Mouse (Mus musculus) neural tube, embryonic 11.5 days (tissue): ENCODE measurements around the gene Iqce. TPM values are rescaled to one million over a fixed set of nuclear protein-coding genes. Genes with fewer than 3 reads are reported as not detected.

ENCODE experiments used
- ATAC-seq: fragments of 200-750 bp; cut with Nextera tagmentation; 2 replicates; pipeline ENCODE4 v1.8.0; 2017; ENCODE audit warnings: moderate number of reproducible peaks, mild to moderate bottlenecking, moderate TSS enrichment, moderate library complexity; ENCODE audit not compliant: insufficient read depth, low FRiP score, low TSS enrichment
- DNase-seq: peaks from one replicate; pipeline ENCODE4 v3.0.0-alpha.2; 2015; ENCODE audit warnings: low spot score
- H3K27ac ChIP-seq: fragments of 300-500 bp; sonication (generic); 2 replicates; pipeline ENCODE4 v1.5.1; 2014; ENCODE audit warnings: low read depth, mild to moderate bottlenecking, low read length
- H3K27me3 ChIP-seq: fragments of 300-500 bp; sonication (generic); 2 replicates; pipeline ENCODE4 v1.6.1; 2014; ENCODE audit warnings: mild to moderate bottlenecking, low read length, mixed read lengths; ENCODE audit not compliant: control insufficient read depth, insufficient read depth
- H3K36me3 ChIP-seq: fragments of 300-500 bp; sonication (generic); 2 replicates; pipeline ENCODE4 v1.6.1; 2014; ENCODE audit warnings: mild to moderate bottlenecking, low read length, moderate library complexity, mixed read lengths; ENCODE audit not compliant: control insufficient read depth, insufficient read depth
- H3K4me1 ChIP-seq: fragments of 300-500 bp; sonication (generic); 2 replicates; pipeline ENCODE4 v1.6.1; 2014; ENCODE audit warnings: low read length, mixed read lengths; ENCODE audit not compliant: control insufficient read depth, insufficient read depth
- H3K4me2 ChIP-seq: fragments of 300-500 bp; sonication (generic); 2 replicates; pipeline ENCODE4 v1.6.1; 2014; ENCODE audit warnings: low read depth, mild to moderate bottlenecking, moderate library complexity
- H3K4me3 ChIP-seq: fragments of 300-500 bp; sonication (generic); 2 replicates; pipeline ENCODE4 v1.5.1; 2014; ENCODE audit warnings: low read depth, low read length
- H3K9ac ChIP-seq: fragments of 300-500 bp; sonication (generic); 2 replicates; pipeline ENCODE4 v1.6.1; 2014; ENCODE audit warnings: mild to moderate bottlenecking, low read length
- H3K9me3 ChIP-seq: fragments of 300-500 bp; sonication (generic); 2 replicates; pipeline ENCODE4 v1.6.1; 2016; ENCODE audit warnings: low read length; ENCODE audit not compliant: control insufficient read depth
- WGBS: fragments of 180-500 bp; shearing (Covaris S2); extraction: QIAGEN DNeasy Blood & Tissue Kit; methylation state at CpG from one replicate; pipeline ENCODE4 v1.1.7; 2014; 5-methylcytosine and 5-hydroxymethylcytosine counted together
- polyA plus RNA-seq: library from polyadenylated mRNA; unstranded; fragments of >200 nt; fragmentation: Nextera tagmentation; extraction: Ambion mirVana; gene quantifications from 2 replicates; pipeline ENCODE4 v1.2.1, GENCODE M21; 2014

Gene Iqce
- polyA plus RNA-seq, 1 experiment from 2014 or later, result 18.3 TPM

DNA sequence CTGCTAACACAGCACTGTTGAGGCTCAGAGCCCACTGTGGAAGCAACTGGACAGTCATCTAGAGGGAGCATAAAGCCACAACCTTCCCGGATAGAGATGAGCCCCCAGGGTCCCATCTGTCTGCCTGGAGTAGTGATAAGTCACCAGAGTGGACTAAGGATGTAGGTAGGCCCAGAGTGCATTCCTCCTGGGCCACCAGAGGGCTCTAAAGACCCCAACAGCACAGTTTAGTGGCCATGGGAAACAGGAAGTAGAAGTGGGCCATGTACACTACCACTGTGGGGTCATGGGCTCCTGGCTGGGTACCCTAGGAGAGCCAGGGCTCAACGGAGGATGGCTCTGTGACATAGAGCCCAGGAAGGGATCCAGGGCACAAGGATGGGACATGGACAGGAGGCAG lies 61.4 kb downstream of the Iqce start:
- H3K27me3 ChIP-seq, result no peaks in the 10 kb centered on the region
- H3K4me3 ChIP-seq, result no peak overlapping the region
- ATAC-seq (no peak), DNase-seq (no peak)
- peaks cover 24% of the 10 kb centered on the region for H3K36me3 ChIP-seq
- no peak overlapping the region for H3K27ac ChIP-seq
- peaks cover 27% of the 10 kb centered on the region for H3K4me1 ChIP-seq
- H3K9ac ChIP-seq, result no peak overlapping the region; the same call in 1 of the 2 replicates
- H3K9me3 ChIP-seq, result no peaks in the 10 kb centered on the region
- 72% methylated on average over 2 of the region's 2 CpGs for WGBS
- no peak overlapping the region for H3K4me2 ChIP-seq

DNA sequence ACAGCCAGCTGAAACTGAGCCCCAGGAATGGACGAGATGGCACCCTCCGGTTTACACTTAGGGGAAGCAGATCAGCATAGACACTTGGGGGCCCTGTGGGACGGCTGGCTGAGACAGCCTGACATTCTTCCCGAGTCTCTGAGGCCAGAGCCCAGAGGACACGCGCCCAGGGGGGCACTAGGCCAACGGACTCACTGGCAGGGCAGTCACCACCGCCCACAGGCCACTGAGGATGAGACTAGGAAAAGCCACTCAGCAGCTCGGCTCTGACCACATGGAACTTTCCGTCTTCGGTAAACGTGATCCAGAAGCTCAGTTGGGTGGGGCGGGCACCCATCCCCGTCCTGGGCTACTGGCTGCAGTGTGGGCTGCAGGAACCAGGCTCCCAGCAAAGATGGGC lies 62.3 kb downstream of the Iqce start:
- Histone ChIP-seq H3K4me1 (peaks cover 21% of the 10 kb centered on the region), H3K4me3 (no peak overlapping the region), H3K27me3 (no peaks in the 10 kb centered on the region), H3K9ac (no peak overlapping the region), H3K27ac (no peak overlapping the region), H3K36me3 (peaks cover 28% of the 10 kb centered on the region), H3K9me3 (no peaks in the 10 kb centered on the region), H3K4me2 (no peak overlapping the region)
- WGBS, result 90% methylated on average over 14 of the region's 14 CpGs
- ATAC-seq, result no peak
- DNase-seq, result no peak

DNA sequence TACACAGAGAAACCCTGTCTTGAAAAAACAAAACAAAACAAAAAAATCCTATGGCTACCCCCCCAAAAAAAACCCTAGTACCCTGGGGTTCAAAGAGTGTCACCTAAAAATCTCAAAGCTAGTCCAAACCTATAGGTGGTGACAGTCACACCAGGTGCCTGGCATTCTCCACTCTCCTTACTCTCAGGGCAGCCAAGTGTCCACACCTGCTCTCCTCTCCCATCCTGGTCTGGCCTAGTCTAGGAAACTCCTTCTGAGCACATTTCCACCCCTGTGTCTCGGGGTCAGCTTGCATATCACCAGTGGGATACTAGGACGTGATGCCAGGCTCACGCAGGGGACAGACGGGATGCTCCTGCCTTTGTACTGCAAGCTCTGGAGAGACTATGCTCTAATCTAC lies 62.9 kb downstream of the Iqce start:
- H3K36me3 ChIP-seq, result peaks cover 30% of the 10 kb centered on the region
- WGBS, result 94% methylated on average over 4 of the region's 4 CpGs
- DNase-seq (no peak), ATAC-seq (no peak)
- no peaks in the 10 kb centered on the region for H3K9me3 ChIP-seq
- H3K9ac ChIP-seq, result no peak overlapping the region
- no peak overlapping the region for H3K27ac ChIP-seq
- no peaks in the 10 kb centered on the region for H3K27me3 ChIP-seq
- H3K4me3 ChIP-seq, result no peak overlapping the region
- no peak overlapping the region for H3K4me2 ChIP-seq
- peaks cover 21% of the 10 kb centered on the region for H3K4me1 ChIP-seq

DNA sequence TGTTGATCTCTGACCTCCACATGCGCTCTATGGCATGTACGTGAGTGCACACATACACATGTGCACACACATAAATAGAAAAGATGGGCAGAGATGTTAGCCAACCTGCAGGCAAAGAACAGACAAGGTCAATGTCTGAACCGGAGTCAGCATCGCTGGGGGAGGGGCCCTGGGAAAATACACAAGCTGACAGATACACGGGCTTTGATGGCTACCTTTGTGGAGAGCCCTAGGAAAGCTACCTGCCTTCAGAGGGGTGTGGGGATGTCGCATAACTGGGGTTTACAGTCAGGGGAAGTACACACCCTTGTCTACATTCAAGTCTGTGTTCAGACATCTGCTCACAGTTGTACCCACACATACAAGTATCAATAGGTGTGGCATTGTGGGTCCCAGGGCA lies 63.7 kb downstream of the Iqce start:
- Histone ChIP-seq H3K4me3 (no peak overlapping the region), H3K27ac (no peak overlapping the region), H3K4me2 (no peak overlapping the region), H3K4me1 (peaks cover 21% of the 10 kb centered on the region), H3K36me3 (peaks cover 31% of the 10 kb centered on the region), H3K9me3 (no peaks in the 10 kb centered on the region), H3K9ac (no peak overlapping the region), H3K27me3 (no peaks in the 10 kb centered on the region)
- 92% methylated on average over 6 of the region's 6 CpGs for WGBS
- ATAC-seq (no peak), DNase-seq (no peak)

DNA sequence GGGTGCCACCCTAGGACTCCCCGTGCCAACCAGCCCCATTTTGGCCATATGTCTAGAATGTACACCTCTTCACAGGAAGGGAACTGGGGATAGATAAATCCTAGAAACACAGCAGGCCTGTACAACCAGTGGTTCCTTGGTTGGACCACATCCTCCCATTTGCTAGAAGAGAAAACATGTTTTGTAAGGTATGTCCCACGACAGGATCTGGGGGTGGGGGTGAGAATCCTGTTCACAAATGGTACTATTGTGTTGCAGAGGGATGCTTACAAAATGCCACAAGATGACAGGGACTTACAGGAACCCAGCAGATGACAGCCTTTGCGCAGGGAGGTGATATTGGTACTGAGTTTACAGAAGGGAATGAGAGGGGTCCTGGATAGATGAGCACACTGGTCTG lies 64.2 kb downstream of the Iqce start:
- peaks cover 21% of the 10 kb centered on the region for H3K4me1 ChIP-seq
- H3K4me3 ChIP-seq, result no peak overlapping the region
- no peak overlapping the region for H3K27ac ChIP-seq
- DNase-seq (no peak), ATAC-seq (no peak)
- peaks cover 35% of the 10 kb centered on the region for H3K36me3 ChIP-seq
- WGBS, result 94% methylated on average over 3 of the region's 3 CpGs
- no peak overlapping the region for H3K4me2 ChIP-seq
- no peak overlapping the region for H3K9ac ChIP-seq
- H3K27me3 ChIP-seq, result no peaks in the 10 kb centered on the region
- no peaks in the 10 kb centered on the region for H3K9me3 ChIP-seq

DNA sequence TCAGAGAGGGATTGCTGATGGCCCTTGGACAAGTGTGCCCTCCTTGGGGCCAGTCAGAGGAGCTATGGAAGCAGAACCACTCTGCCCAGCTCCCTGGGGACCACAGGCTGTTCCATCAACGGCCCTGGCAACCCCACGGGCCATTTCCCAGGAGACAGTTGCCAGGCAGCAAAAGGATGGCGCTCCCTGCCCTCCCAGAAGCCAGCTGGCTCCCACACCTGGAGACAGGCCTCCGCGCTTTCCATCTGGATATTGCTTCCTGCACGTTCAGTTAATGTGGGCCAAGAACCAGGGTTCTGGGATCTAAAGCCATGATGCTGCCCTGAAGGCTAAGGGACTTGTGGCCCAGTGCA lies 65.1 kb downstream of the Iqce start:
- H3K4me3 ChIP-seq, result no peak overlapping the region
- WGBS, result 80% methylated on average over 6 of the region's 6 CpGs
- peaks cover 43% of the 10 kb centered on the region for H3K36me3 ChIP-seq
- no peaks in the 10 kb centered on the region for H3K27me3 ChIP-seq
- no peak overlapping the region for H3K27ac ChIP-seq
- no peaks in the 10 kb centered on the region for H3K9me3 ChIP-seq
- DNase-seq, result no peak
- no peak overlapping the region for H3K9ac ChIP-seq
- no peak for ATAC-seq
- no peak overlapping the region for H3K4me2 ChIP-seq
- peaks cover 13% of the 10 kb centered on the region for H3K4me1 ChIP-seq

DNA sequence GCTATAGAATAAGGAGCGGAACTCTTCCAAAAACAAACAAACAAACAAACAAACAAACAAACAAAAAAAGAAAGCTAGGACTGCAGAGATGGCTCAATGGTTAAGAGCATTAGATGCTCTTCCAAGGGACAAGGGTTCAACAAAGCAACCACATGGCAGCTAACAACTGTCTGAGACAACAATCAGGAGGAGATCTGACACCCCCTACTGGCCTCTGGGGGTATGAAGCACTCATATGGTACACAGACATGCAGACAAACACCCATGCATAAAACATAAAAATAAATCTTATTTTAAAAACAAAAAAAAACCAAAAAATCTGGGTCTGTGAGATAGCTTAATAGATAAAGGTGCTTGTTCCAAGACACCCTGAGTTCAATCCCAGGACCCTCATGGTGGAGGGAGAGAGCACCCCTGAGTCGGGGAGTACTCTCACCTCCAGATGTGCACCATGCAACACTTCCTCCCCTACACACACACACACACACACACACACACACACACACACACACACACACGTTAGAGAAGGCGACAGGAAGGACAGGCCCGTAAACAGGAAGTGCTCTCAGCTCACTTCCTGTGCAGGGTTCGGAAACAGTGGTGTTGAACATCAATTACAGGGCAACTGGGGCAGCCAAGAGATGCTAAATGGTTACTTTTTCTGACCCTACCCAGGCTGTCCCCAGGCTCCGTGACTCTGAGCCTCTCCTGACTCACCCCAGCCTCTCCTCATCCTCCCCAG lies 65.7 kb downstream of the Iqce start:
- Histone ChIP-seq H3K4me2 (no peak overlapping the region), H3K27ac (no peak overlapping the region), H3K9me3 (no peaks in the 10 kb centered on the region), H3K4me1 (peaks cover 12% of the 10 kb centered on the region), H3K4me3 (no peak overlapping the region), H3K27me3 (no peaks in the 10 kb centered on the region), H3K36me3 (peaks cover 44% of the 10 kb centered on the region), H3K9ac (no peak overlapping the region)
- DNase-seq, result no peak
- no peak for ATAC-seq
- WGBS, result 97% methylated on average over 7 of the region's 7 CpGs

DNA sequence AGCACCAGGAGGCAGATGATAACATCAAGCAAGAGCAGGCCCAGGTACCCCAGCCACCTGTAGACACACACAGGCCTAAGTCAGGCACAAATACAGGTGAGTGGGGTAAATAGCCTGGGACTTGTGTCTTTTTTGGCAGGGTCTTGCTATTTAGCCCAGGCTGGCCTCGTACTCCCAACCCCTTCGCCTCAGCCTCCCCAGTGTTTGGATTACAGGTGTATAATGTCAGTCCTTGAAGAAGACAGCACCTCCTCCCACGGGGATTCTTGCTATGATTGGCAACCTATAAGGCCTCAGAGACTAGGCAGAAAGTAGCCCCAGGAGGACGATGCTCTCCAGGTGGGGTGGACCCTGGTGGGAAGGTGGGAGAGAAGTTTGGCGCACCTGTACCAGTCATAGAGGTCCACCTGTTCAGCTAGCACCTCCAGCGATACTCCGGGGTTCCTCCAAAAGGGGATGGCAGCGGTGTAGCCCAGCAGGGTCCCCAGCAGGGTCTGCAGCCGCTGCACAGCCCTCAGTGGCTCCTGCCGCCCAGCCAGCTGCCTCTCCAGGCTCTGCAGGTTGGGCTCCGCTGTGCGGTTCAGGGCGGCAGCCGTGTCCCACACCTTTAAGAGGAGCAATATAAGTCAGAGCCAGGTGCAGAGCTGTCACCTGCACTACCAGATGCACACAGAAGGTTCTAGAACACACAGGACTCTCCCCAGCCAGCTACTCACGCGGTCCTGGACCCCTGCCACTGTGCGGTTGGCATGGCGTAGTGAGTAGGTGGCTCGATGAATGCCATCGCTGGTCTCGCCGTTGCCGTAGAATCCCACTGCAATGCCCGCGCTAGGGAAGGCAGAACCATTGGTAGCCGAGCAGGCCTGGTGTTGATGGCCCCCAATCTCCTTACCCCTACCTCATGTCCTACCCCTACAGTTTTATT lies 67.1 kb downstream of the Iqce start:
- no peak for DNase-seq
- H3K36me3 ChIP-seq, result peaks cover 45% of the 10 kb centered on the region
- WGBS, result 96% methylated on average over 26 of the region's 26 CpGs

DNA sequence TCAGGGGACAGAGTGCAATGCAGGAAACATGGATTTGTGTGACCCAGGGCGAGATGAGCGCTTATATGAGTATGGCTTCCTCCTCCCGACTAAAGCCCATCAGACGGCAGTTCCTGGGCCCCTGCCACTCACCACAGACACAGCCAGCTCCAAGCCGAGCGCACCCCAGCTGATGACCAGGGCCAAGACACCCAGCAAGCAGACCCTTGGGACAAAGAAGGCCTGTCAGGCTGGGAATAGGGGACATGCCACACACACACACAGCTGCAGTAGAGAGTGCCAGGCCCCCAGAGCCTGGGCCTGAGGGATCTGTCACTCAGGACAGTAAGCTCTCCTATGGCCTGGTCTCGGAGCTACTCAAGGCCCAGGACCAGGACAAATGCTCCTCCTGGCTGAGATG lies 68.7 kb downstream of the Iqce start:
- ATAC-seq, result no peak
- peaks cover 58% of the 10 kb centered on the region for H3K36me3 ChIP-seq
- no peak overlapping the region for H3K27ac ChIP-seq

More for the DNA sequence above, 67.1 kb downstream of the Iqce start:
- Histone ChIP-seq H3K4me1 (peaks cover 8% of the 10 kb centered on the region), H3K27me3 (no peaks in the 10 kb centered on the region), H3K4me3 (no peak overlapping the region), H3K9me3 (no peaks in the 10 kb centered on the region), H3K9ac (no peak overlapping the region), H3K4me2 (no peak overlapping the region), H3K27ac (no peak overlapping the region)
- ATAC-seq, result no peak

More for the DNA sequence above, 68.7 kb downstream of the Iqce start:
- Histone ChIP-seq H3K4me1 (peaks cover 8% of the 10 kb centered on the region; the same call in 1 of the 2 replicates), H3K4me2 (no peak overlapping the region), H3K4me3 (no peak overlapping the region), H3K9me3 (no peaks in the 10 kb centered on the region), H3K9ac (no peak overlapping the region), H3K27me3 (no peaks in the 10 kb centered on the region)
- no peak for DNase-seq
- 95% methylated on average over 7 of the region's 7 CpGs for WGBS
